Mouse (Mus musculus): Measurements from ENCODE around the gene Armc5.

The Armc5 gene

GRCm38 (mm10) chr7:128282532-128283244, 45.5 kb downstream of the Armc5 start:
- in situ Hi-C loops (cut with MboI, MseI) = no loop called here

GRCm38 (mm10) chr7:128284047-128284446, 46.9 kb downstream of the Armc5 start:
- in situ Hi-C loops (cut with MboI, MseI) = no loop called here

GRCm38 (mm10) chr7:128285060-128285459, 47.9 kb downstream of the Armc5 start:
- in situ Hi-C loops (cut with MboI, MseI) = loop anchor here in 1 of 2 experiments (5.0 kb wide), 1 partner anchor 38 kb away; the partner anchor contains the start of gene Tgfb1i1

GRCm38 (mm10) chr7:128288923-128289544, 51.9 kb downstream of the Armc5 start:
- in situ Hi-C loops (cut with MboI, MseI) = loop anchor here in 1 of 2 experiments (5.0 kb wide), 1 partner anchor 42 kb away; the partner anchor contains the start of gene Tgfb1i1

All from T-helper 17 cell (primary cell).